Mouse (Mus musculus): ENCODE data around the gene Elovl5. TPM values are rescaled to one million over a fixed set of nuclear protein-coding genes. Genes with fewer than 3 reads are reported as not detected.

Elovl5 gene
- total RNA-seq, 4 experiments from 2014 or later, result 26.6 to 33.0 (median 29.9) TPM

Other genes with a start within 250 kb of the Elovl5 start
- gene Gclc, start 162.8 kb upstream of the Elovl5 start, total RNA-seq (2022), result 10 to 100 TPM; 11.7 to 14.3 (median 12.5) TPM
- gene Gcm1, start 134.6 kb downstream of the Elovl5 start, total RNA-seq (2022), result not detected
- 10 to 100 TPM; 30.9 to 50.6 (median 45.5) TPM for gene Fbxo9, start 191.7 kb downstream of the Elovl5 start, total RNA-seq (2022)
- gene Ick, start 191.8 kb downstream of the Elovl5 start, total RNA-seq (2022), result 10 to 100 TPM; 12.7 to 14.3 (median 13.3) TPM